Mouse (Mus musculus) left cerebral cortex, postnatal 4 days (tissue): ENCODE data around the gene Tollip. TPM values are rescaled to one million over a fixed set of nuclear protein-coding genes. Genes with fewer than 3 reads are reported as not detected.

Experiments
- DNase-seq: peaks from one replicate; pipeline ENCODE4 v3.0.0-alpha.2; 2022
- intact Hi-C: fragments of 180-260 bp; cut with DNase I; formaldehyde crosslinking; loops from one replicate; pipeline ENCODE4 v1.15.1; 2025
- total RNA-seq, 2 experiments: library from RNA; stranded (reverse); gene quantifications; 2 replicates each; pipeline ENCODE4 v1.2.3; 2021

The Tollip gene
- total RNA-seq, result 10 to 100 TPM; 77.1 to 81.7 TPM

GRCm38 (mm10) chr7:141918407-141918806 lies at the start of gene Tollip:
TSS of gene Tollip (minus strand) at chr7:141918507.
- DNase-seq, result no peak
- intact Hi-C loops, result no loop called here

- intact Hi-C loops, result no loop called here
- DNase-seq, result no peak
Measured at GRCm38 (mm10) chr7:141966281-141966680, 48.0 kb upstream of the Tollip start.

- intact Hi-C loops, result no loop called here
- no peak for DNase-seq
Measured at GRCm38 (mm10) chr7:141962521-141962920, 44.2 kb upstream of the Tollip start.

GRCm38 (mm10) chr7:141961491-141961890 lies 43.2 kb upstream of the Tollip start:
- no peak for DNase-seq
- intact Hi-C loops, result no loop called here

GRCm38 (mm10) chr7:141960926-141961325 lies 42.6 kb upstream of the Tollip start:
- intact Hi-C loops, result no loop called here
- no peak for DNase-seq

GRCm38 (mm10) chr7:141959133-141959532 lies 40.8 kb upstream of the Tollip start:
- no peak for DNase-seq
- intact Hi-C loops, result no loop called here

GRCm38 (mm10) chr7:141958211-141958610 lies 39.9 kb upstream of the Tollip start:
- DNase-seq, result no peak
- intact Hi-C loops, result no loop called here

- intact Hi-C loops, result no loop called here
- no peak for DNase-seq
Measured at GRCm38 (mm10) chr7:141957524-141958051, 39.3 kb upstream of the Tollip start.

- DNase-seq, result no peak
- intact Hi-C loops, result no loop called here
Measured at GRCm38 (mm10) chr7:141956174-141956566, 37.9 kb upstream of the Tollip start.

- DNase-seq, result no peak
- intact Hi-C loops, result no loop called here
Measured at GRCm38 (mm10) chr7:141955565-141956173, 37.4 kb upstream of the Tollip start.

- no peak for DNase-seq
- intact Hi-C loops, result no loop called here
Measured at GRCm38 (mm10) chr7:141953616-141954015, 35.3 kb upstream of the Tollip start.

- intact Hi-C loops, result no loop called here
- DNase-seq, result no peak
Measured at GRCm38 (mm10) chr7:141952920-141953319, 34.6 kb upstream of the Tollip start.

- intact Hi-C loops, result no loop called here
- DNase-seq, result no peak
Measured at GRCm38 (mm10) chr7:141951821-141952220, 33.5 kb upstream of the Tollip start.

GRCm38 (mm10) chr7:141950104-141951013 lies 32.1 kb upstream of the Tollip start:
- peak; percentile 87 for DNase-seq
- intact Hi-C loops, result no loop called here

- intact Hi-C loops, result no loop called here
- no peak for DNase-seq
Measured at GRCm38 (mm10) chr7:141949799-141950103, 31.4 kb upstream of the Tollip start.

- intact Hi-C loops, result no loop called here
- DNase-seq, result peak; percentile 98
Measured at GRCm38 (mm10) chr7:141948906-141949798, 30.8 kb upstream of the Tollip start, which contains the start of gene Brsk2. TSS of gene Brsk2 (plus strand) at chr7:141949751.

GRCm38 (mm10) chr7:141948045-141948444 lies 29.7 kb upstream of the Tollip start:
- intact Hi-C loops, result no loop called here
- DNase-seq, result no peak

- no peak for DNase-seq
- intact Hi-C loops, result no loop called here
Measured at GRCm38 (mm10) chr7:141947512-141947911, 29.2 kb upstream of the Tollip start.

GRCm38 (mm10) chr7:141945927-141946326 lies 27.6 kb upstream of the Tollip start:
- DNase-seq, result peak; percentile 55
- intact Hi-C loops, result no loop called here

GRCm38 (mm10) chr7:141943444-141943843 lies 25.1 kb upstream of the Tollip start:
- peak; percentile 49 for DNase-seq

GRCm38 (mm10) chr7:141934951-141935350 lies 16.6 kb upstream of the Tollip start:
- DNase-seq, result no peak
- intact Hi-C loops, result no loop called here

More at GRCm38 (mm10) chr7:141943444-141943843, 25.1 kb upstream of the Tollip start:
- intact Hi-C loops, result no loop called here
